Mouse (Mus musculus) embryonic stem cell, embryonic (primary cell): ENCODE data around the gene Usp20.

Source experiments
- CTCF ChIA-PET, 4 experiments: fragments of 300-600 bp in 2 of 4; fragments of 350-600 bp in 2 of 4; sonication (Branson Sonifier 250); formaldehyde crosslinking; loops; one replicate each; lab custom pipeline; 2022; ENCODE audit warnings: inconsistent platforms in 2 of 4; lab: Charles Lee
- POLR2A ChIA-PET, 4 experiments: fragments of 300-600 bp in 2 of 4; fragments of 350-600 bp in 2 of 4; sonication (Branson Sonifier 250); formaldehyde crosslinking; loops; one replicate each; lab custom pipeline; 2022; ENCODE audit warnings: antibody characterized with exemption in 4 of 4, inconsistent platforms in 1 of 4; lab: Charles Lee

The Usp20 gene

DNA sequence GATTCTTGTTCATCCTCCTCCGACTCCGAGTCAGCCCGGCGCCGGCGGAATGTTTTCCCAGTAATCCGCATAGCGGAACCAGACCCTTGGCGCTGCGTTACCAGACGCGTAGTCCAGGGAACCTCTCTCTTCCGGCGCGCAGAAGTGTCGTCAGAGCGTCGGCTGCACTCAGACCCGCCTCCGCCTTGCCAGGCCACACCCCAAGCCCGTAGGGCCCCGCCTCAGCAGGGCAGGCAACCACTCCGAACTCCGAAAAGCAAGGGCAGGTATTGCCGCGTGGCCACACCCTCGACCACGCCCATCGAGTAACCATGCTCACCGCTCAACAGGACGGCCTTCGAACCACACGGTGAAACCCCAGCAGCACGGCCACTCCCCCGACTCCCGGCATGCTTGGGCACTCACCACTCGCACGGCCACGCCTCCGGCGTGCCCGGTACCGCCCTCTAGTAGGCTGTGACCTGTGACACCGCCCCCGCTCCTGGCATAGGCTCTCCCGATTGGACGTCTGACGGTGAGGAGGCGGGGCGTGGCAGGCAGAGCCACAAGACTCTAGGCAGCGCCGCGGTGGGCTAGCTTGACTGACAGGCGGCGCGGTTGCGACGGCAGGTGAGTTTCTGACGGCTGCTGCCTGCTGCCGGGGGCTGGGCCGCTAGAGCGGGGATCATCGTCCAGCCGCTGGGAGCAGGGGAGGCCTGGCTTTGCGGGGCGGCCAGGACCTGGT lies at the start of gene Usp20, which contains the start of gene BC005624:
Gene Usp20, plus strand, starts transcription at position 490 of the 724 bp plus-strand sequence.
Gene BC005624, minus strand, starts transcription at position 412 of the 724 bp plus-strand sequence.
- POLR2A ChIA-PET, result interaction anchor here in 3 of 4 experiments (0.7 to 1.8 kb wide), 20 partner anchors 14 to 318 kb away, joined by 3 to 11 read pairs (median 4); partner anchors contain the start of genes Fnbp1 (in 2 of the 3), Tor1b (in 2 of the 3), Ntmt1 (in 1 of the 3) and Tor1a (in 1 of the 3)

GRCm38 (mm10) chr2:30933032-30933431 lies 49.0 kb upstream of the Usp20 start:
- CTCF ChIA-PET, result interaction anchor here (0.6 to 3.0 kb wide), 11 partner anchors 29 to 767 kb away, joined by 3 to 24 read pairs (median 6); no protein-coding TSS in a partner anchor
- POLR2A ChIA-PET, result interaction anchor here in 2 of 4 experiments (0.7 to 1.2 kb wide), 3 partner anchors 10 to 30 kb away, joined by 3 to 4 read pairs (median 3); partner anchors contain the start of gene Tor1b (in 1 of the 2)

More for the DNA sequence above, at the start of gene Usp20, which contains the start of gene BC005624:
- CTCF ChIA-PET, result interaction anchor here in 2 of 4 experiments (0.6 to 1.5 kb wide), 5 partner anchors 15 to 317 kb away, joined by 3 to 5 read pairs (median 3); partner anchors contain the start of genes Gpr107 (in 1 of the 2), Ptges (in 1 of the 2) and Tor1a (in 1 of the 2)

GRCm38 (mm10) chr2:30933917-30934450 lies 48.1 kb upstream of the Usp20 start:
- POLR2A ChIA-PET, result interaction anchor here in 3 of 4 experiments (0.5 to 1.9 kb wide), 8 partner anchors 11 to 208 kb away, joined by 3 to 7 read pairs (median 3); partner anchors contain the start of gene Fnbp1 (in 1 of the 3)
- CTCF ChIA-PET, result interaction anchor here (0.6 to 3.0 kb wide), 42 partner anchors 9 to 854 kb away, joined by 3 to 24 read pairs (median 4); partner anchors contain the start of genes Tor1b (in 2 of the 4) and Ntmt1 (in 1 of the 4)

DNA sequence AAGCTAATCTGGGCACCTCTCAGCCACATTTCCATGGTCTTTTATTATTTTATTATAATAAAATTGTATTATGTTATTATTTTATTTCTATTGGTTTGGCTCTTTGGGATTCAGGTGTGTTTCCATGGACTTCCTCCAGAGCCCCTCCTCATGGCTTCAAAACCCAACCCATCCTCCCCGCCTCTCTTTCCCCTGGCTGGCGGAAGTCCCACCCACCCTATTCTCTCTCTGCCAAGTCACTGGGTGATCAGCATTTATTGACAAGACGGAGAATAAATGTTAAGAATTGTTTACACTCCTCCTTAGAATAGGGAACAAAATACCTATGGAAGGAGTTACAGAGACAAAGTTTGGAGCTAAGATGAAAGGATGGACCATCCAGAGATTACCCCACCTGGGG lies 45.3 kb upstream of the Usp20 start:
- CTCF ChIA-PET, result interaction anchor here in 1 of 4 experiments (2.4 kb wide), 1 partner anchor 8 kb away, joined by 18 read pairs; the partner anchor contains the start of gene Ptges
- POLR2A ChIA-PET, result interaction anchor here in 2 of 4 experiments (0.6 to 2.3 kb wide), 3 partner anchors 10 to 152 kb away, joined by 3 to 8 read pairs (median 3); no protein-coding TSS in a partner anchor

DNA sequence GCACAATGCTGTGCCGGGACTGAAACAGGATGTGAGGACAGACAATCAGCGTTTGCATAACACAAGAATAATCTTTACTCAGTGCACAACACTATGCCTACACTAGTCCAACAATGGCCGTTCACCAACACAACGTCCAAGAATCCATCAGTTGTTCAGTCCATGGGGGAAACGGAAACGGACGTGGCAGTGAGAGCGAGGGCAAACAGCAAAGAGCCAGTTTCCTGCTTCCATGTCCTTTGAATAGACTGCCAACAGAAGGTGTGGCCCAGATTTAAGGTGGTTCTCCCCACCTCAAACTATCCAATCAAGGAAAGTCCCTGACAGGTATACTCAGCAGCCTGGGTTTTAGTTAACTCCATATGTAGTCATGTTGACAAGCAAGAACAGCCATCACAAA lies 44.3 kb upstream of the Usp20 start:
- ChIA-PET POLR2A (interaction anchor here in 3 of 4 experiments (0.7 to 2.7 kb wide), 8 partner anchors 8 to 137 kb away, joined by 3 to 16 read pairs (median 8); partner anchors contain the start of genes Ptges (in 2 of the 3), Tor1a (in 1 of the 3) and Tor1b (in 1 of the 3)), CTCF (interaction anchor here in 2 of 4 experiments (1.0 to 2.7 kb wide), 7 partner anchors 8 to 468 kb away, joined by 3 to 25 read pairs (median 7); partner anchors contain the start of genes Ptges (in 2 of the 2) and Tor1b (in 1 of the 2))

GRCm38 (mm10) chr2:30938574-30938991 lies 43.5 kb upstream of the Usp20 start:
- POLR2A ChIA-PET, result interaction anchor here in 3 of 4 experiments (0.5 to 3.0 kb wide), 32 partner anchors 9 to 464 kb away, joined by 3 to 16 read pairs (median 5); partner anchors contain the start of genes Ptges (in 3 of the 3), Ntmt1 (in 2 of the 3), Tor1b (in 2 of the 3) and BC005624 (in 1 of the 3)
- CTCF ChIA-PET, result interaction anchor here (0.6 to 2.9 kb wide), 21 partner anchors 9 to 469 kb away, joined by 3 to 25 read pairs (median 4); partner anchors contain the start of genes Ptges (in 3 of the 4), Gpr107 (in 1 of the 4), Ntmt1 (in 1 of the 4) and Tor1b (in 1 of the 4)

DNA sequence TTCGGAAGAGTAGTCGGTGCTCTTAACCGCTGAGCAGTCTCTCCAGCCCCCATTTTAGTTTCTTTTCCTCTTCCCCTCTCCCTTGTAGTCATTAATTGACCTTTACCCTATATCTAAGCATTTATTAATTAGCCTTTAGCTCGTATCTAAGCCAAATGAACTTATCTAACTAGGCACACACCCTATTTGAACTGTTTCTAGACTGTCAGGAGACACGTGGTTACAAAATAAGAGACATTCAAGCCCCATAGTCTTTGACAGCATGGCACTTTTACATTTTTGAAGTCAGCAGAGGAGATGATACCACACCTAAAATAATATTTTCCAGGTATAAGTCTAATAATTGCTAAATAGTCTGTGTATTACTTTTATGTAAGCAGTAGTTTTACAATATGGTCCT lies 40.5 kb upstream of the Usp20 start:
- CTCF ChIA-PET, result interaction anchor here in 3 of 4 experiments (1.2 to 1.8 kb wide), 4 partner anchors 12 to 114 kb away, joined by 3 to 5 read pairs (median 4); partner anchors contain the start of gene Ptges (in 1 of the 3)
- POLR2A ChIA-PET, result interaction anchor here in 2 of 4 experiments (0.5 to 1.8 kb wide), 6 partner anchors 9 to 376 kb away, joined by 3 to 8 read pairs (median 4); partner anchors contain the start of gene Tor1b (in 1 of the 2)

- ChIA-PET CTCF (interaction anchor here (0.5 to 2.0 kb wide), 25 partner anchors 11 to 506 kb away, joined by 3 to 24 read pairs (median 5); partner anchors contain the start of genes Ptges (in 4 of the 4), Tor1b (in 4 of the 4) and Tor1a (in 1 of the 4)), POLR2A (interaction anchor here (0.6 to 2.1 kb wide), 18 partner anchors 8 to 386 kb away, joined by 3 to 30 read pairs (median 4); partner anchors contain the start of genes Ptges (in 3 of the 4), Tor1b (in 3 of the 4), Ntmt1 (in 1 of the 4) and Prrx2 (in 1 of the 4))
These were observed 40.0 kb upstream of the Usp20 start for GRCm38 (mm10) chr2:30942116-30942515.

DNA sequence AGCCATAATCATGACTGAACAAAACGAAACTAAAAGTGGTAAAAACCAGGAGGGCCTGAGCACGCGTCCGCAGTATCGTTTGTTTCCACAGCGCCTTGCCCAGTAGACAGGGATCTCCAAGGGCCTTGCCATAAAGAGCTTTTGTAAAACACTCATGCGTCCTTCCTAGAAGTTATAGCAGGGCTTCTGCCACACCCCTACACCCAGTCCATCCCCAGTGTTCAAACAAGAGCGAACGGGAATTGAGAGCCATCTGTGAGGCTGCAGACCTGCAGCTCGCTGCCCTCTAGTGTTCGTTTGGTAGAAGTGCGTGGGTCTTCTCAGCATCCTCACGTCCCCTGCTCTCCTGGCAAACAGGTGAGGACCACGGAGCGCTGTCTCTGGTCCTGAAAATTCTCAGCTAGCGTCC lies 39.5 kb upstream of the Usp20 start:
- ChIA-PET CTCF (interaction anchor here (0.5 to 2.0 kb wide), 49 partner anchors 8 to 507 kb away, joined by 3 to 24 read pairs (median 3); partner anchors contain the start of genes Ptges (in 4 of the 4), Tor1b (in 4 of the 4), Ntmt1 (in 1 of the 4) and Tor1a (in 1 of the 4)), POLR2A (interaction anchor here (0.6 to 2.1 kb wide), 21 partner anchors 9 to 497 kb away, joined by 3 to 30 read pairs (median 4); partner anchors contain the start of genes Ptges (in 3 of the 4), Tor1b (in 3 of the 4), Ntmt1 (in 2 of the 4) and Prrx2 (in 1 of the 4))

GRCm38 (mm10) chr2:30952457-30952823 lies 29.6 kb upstream of the Usp20 start:
- CTCF ChIA-PET, result interaction anchor here (0.6 to 2.0 kb wide), 22 partner anchors 9 to 747 kb away, joined by 3 to 22 read pairs (median 4); partner anchors contain the start of gene Ptges (in 1 of the 4)
- POLR2A ChIA-PET, result interaction anchor here (0.6 to 3.9 kb wide), 52 partner anchors 9 to 478 kb away, joined by 3 to 39 read pairs (median 4); partner anchors contain the start of genes Tor1a (in 4 of the 4), BC005624 (in 2 of the 4), Fnbp1 (in 2 of the 4) and Ptges (in 2 of the 4)

DNA sequence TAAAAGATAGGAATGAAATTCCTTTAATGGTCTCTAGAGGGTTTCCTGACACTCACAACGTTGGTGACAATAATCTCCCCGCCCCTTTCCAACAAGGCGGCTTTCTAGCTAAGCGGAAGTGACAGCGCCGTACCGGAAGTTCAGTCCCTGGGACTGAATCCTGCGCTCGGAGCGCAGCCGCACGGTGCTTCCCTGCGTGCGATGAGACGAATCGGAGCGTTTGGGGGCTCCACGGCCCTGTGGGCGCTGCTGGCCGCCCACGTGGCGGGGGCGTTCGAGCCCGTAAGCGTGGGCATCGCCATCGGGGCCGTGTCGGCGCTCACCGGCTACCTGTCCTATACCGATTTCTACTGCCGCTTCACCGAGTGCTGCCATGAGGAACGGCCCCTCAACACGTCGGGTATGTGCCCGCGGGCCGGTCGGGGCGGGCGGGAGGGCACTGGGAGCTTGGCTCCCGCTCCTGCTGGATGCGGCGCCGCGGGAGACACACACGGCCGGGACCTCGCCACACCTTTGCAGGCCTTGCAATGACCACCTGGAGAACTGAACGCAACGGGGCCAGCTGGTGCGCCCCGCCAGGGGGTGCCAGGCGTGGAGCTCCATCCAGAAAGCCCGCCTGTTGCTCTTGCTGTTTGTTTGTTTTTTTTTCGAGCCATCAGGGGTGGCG lies 29.1 kb upstream of the Usp20 start, which contains the start of gene Tor1b:
Gene Tor1b, plus strand, starts transcription at position 136 of the 667 bp plus-strand sequence.
- POLR2A ChIA-PET, result interaction anchor here (0.6 to 3.9 kb wide), 62 partner anchors 9 to 517 kb away, joined by 3 to 39 read pairs (median 4); partner anchors contain the start of genes Tor1a (in 4 of the 4), BC005624 (in 2 of the 4), Fnbp1 (in 2 of the 4) and Ptges (in 2 of the 4)
- CTCF ChIA-PET, result interaction anchor here (0.6 to 2.0 kb wide), 28 partner anchors 10 to 748 kb away, joined by 3 to 22 read pairs (median 4); partner anchors contain the start of gene Ptges (in 1 of the 4)

DNA sequence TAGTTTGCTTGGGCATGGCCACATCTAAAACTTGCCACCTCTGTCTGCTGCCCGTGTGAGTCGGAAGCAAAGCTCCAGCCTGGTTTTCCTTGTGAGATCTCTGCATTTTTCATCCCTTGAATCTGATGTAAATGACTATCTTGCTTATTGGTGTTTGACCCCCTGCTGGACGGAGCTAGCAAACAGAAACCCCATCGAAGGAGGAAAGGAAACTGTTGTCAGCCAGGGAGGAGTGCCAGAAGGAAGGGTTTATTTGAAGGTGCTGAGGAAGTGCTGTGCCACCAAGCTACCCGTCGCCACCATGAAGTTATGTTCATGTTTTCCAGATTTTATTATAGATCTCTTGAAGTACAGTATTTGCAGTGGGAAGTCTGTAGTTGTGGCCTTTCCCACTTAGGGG lies 27.3 kb upstream of the Usp20 start:
- ChIA-PET CTCF (interaction anchor here in 3 of 4 experiments (0.5 to 1.2 kb wide), 3 partner anchors 8 to 134 kb away, joined by 3 to 7 read pairs (median 4); no protein-coding TSS in a partner anchor), POLR2A (interaction anchor here in 2 of 4 experiments (0.7 to 3.9 kb wide), 9 partner anchors 9 to 173 kb away, joined by 3 to 39 read pairs (median 3); partner anchors contain the start of gene Usp20 (in 1 of the 2))

DNA sequence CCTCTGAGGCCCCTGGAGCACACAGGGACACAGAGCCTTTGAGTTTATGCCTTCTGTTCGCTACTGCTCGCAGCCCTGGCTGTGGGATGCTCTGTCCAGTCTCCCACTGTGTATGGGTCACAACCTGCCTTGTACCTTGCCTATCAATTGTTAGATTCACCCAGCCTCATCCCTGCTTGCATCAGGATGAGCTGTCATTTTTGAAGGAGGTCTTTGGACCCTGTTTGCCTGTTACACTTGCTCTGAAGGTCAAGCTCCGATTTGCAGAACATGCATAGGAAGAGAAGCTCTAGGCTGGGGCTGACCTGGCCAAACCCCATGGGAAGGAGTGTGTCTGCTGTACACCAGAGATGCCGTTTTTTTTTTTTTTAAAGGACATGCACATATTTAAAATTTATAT lies 24.6 kb upstream of the Usp20 start:
- POLR2A ChIA-PET, result interaction anchor here (0.6 to 2.6 kb wide), 11 partner anchors 10 to 486 kb away, joined by 3 to 12 read pairs (median 4); partner anchors contain the start of gene Tor1a (in 2 of the 4)
- CTCF ChIA-PET, result interaction anchor here in 1 of 4 experiments (0.6 kb wide), 1 partner anchor 172 kb away, joined by 6 read pairs; no protein-coding TSS in a partner anchor

- POLR2A ChIA-PET, result interaction anchor here in 3 of 4 experiments (0.6 to 2.6 kb wide), 13 partner anchors 9 to 321 kb away, joined by 3 to 12 read pairs (median 6); partner anchors contain the start of gene Tor1a (in 3 of the 3)
- CTCF ChIA-PET, result interaction anchor here in 2 of 4 experiments (0.5 to 0.9 kb wide), 3 partner anchors 16 to 605 kb away, joined by 3 read pairs; no protein-coding TSS in a partner anchor
These were observed 23.4 kb upstream of the Usp20 start for GRCm38 (mm10) chr2:30958726-30959125.

DNA sequence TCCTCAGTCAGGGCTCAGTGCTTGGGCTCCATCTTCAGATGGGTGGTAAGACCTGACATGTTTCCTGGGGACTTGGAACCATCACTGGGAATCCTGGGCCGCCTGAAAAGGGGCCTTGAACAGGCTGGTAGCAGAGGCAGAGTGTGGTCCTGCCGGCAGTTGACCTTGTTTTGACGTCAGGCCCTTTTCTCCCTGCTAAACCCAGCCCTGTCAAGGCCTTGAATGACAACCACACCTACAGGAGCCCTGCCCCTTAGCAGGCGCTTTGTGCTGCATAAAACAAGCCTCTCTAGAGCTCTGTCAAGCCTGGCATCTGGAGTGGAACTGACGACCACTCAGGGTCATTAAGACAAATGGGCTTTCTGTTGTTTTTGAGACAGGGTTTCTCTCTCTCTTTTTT lies 22.2 kb upstream of the Usp20 start:
- ChIA-PET POLR2A (interaction anchor here in 2 of 4 experiments (0.6 to 1.7 kb wide), 7 partner anchors 11 to 199 kb away, joined by 3 to 9 read pairs (median 3); no protein-coding TSS in a partner anchor), CTCF (interaction anchor here in 2 of 4 experiments (0.6 to 1.1 kb wide), 3 partner anchors 17 to 510 kb away, joined by 3 to 11 read pairs (median 3); no protein-coding TSS in a partner anchor)
